Mouse (Mus musculus) left cerebral cortex, postnatal 14 days (tissue): Measurements from ENCODE around the gene Olfr1339. TPM values are rescaled to one million over a fixed set of nuclear protein-coding genes. Genes with fewer than 3 reads are reported as not detected.

Source experiments
- DNase-seq, 2 experiments: peaks; one replicate each; pipeline ENCODE4 v3.0.0; 2021 to 2022; ENCODE audit warnings: low spot score in 2 of 2, mixed read lengths in 1 of 2
- intact Hi-C: fragments of 180-260 bp; cut with DNase I; formaldehyde crosslinking; loops from one replicate; pipeline ENCODE4 v1.15.1; 2025
- long read RNA-seq, 2 experiments: library from polyadenylated mRNA; stranded (forward); transcript quantifications; one replicate each; pipeline ENCODE4 v2.0.0; 2021
- total RNA-seq, 2 experiments: library from RNA; stranded (reverse); gene quantifications; 2 replicates each; pipeline ENCODE4 v1.2.3; 2021

The Olfr1339 gene
- total RNA-seq = not detected
- long read RNA-seq, experiment 1 = 0 reads
- long read RNA-seq, experiment 2 = 0 reads

- DNase-seq = no peak
- intact Hi-C loops = no loop called here
Observed at GRCm38 (mm10) chr4:118731875-118732274, at the start of gene Olfr1339. Gene Olfr1339 (plus strand): TSS chr4:118732175.

GRCm38 (mm10) chr4:118687086-118687485, 44.9 kb upstream of the Olfr1339 start:
- intact Hi-C loops = no loop called here

GRCm38 (mm10) chr4:118692412-118692973, 39.5 kb upstream of the Olfr1339 start, which contains the start of gene Olfr1342:
Gene Olfr1342 (minus strand): TSS chr4:118692756.
- DNase-seq = no peak
- intact Hi-C loops = no loop called here

More at GRCm38 (mm10) chr4:118687086-118687485, 44.9 kb upstream of the Olfr1339 start:
- no peak for DNase-seq

- no peak for DNase-seq
- intact Hi-C loops = no loop called here
Observed at GRCm38 (mm10) chr4:118693812-118694211, 38.2 kb upstream of the Olfr1339 start.

- no peak for DNase-seq
- intact Hi-C loops = no loop called here
Observed at GRCm38 (mm10) chr4:118703223-118703622, 28.8 kb upstream of the Olfr1339 start, which contains the start of gene Olfr1341. Gene Olfr1341 (plus strand): TSS chr4:118703523.

- intact Hi-C loops = no loop called here
- no peak for DNase-seq
Observed at GRCm38 (mm10) chr4:118708086-118708485, 23.9 kb upstream of the Olfr1339 start.

- no peak for DNase-seq
- intact Hi-C loops = no loop called here
Observed at GRCm38 (mm10) chr4:118711656-118712055, 20.3 kb upstream of the Olfr1339 start.

GRCm38 (mm10) chr4:118719838-118720237, 12.1 kb upstream of the Olfr1339 start, which contains the start of gene Olfr1340:
Gene Olfr1340 (plus strand): TSS chr4:118720138.
- intact Hi-C loops = no loop called here
- no peak for DNase-seq

GRCm38 (mm10) chr4:118721742-118722483, 10.1 kb upstream of the Olfr1339 start:
- no peak for DNase-seq

GRCm38 (mm10) chr4:118739574-118739973, 7.6 kb downstream of the Olfr1339 start:
- intact Hi-C loops = loop anchor here (5.0 kb wide), 1 partner anchor 33 kb away; no protein-coding TSS in a partner anchor
- no peak for DNase-seq

More at GRCm38 (mm10) chr4:118721742-118722483, 10.1 kb upstream of the Olfr1339 start:
- intact Hi-C loops = no loop called here

- DNase-seq = no peak
- intact Hi-C loops = no loop called here
Observed at GRCm38 (mm10) chr4:118740988-118741698, 9.2 kb downstream of the Olfr1339 start.

- intact Hi-C loops = no loop called here
- DNase-seq = no peak
Observed at GRCm38 (mm10) chr4:118741881-118742280, 9.9 kb downstream of the Olfr1339 start.

- intact Hi-C loops = no loop called here
- DNase-seq = no peak
Observed at GRCm38 (mm10) chr4:118758637-118759036, 26.7 kb downstream of the Olfr1339 start, which contains the start of gene Olfr1338. Gene Olfr1338 (minus strand): TSS chr4:118758737.

GRCm38 (mm10) chr4:118782486-118782885, 50.5 kb downstream of the Olfr1339 start, which contains the start of gene Olfr1337:
Gene Olfr1337 (minus strand): TSS chr4:118782586.
- no peak for DNase-seq

More at GRCm38 (mm10) chr4:118782486-118782885, 50.5 kb downstream of the Olfr1339 start, which contains the start of gene Olfr1337:
- intact Hi-C loops = no loop called here

Other genes with a start within 250 kb of the Olfr1339 start
- gene Tie1, start 242.1 kb upstream of the Olfr1339 start, total RNA-seq = 10 to 100 TPM; 12.5 to 14.8 TPM
- gene 2610528J11Rik, start 205.2 kb upstream of the Olfr1339 start, total RNA-seq = not detected
- gene Tmem125, start 188.1 kb upstream of the Olfr1339 start, total RNA-seq = 1 to 10 TPM; 6.0 to 7.9 TPM
- under 1 TPM; 0.62 to 0.80 TPM for gene Cfap57, start 111.4 kb upstream of the Olfr1339 start, total RNA-seq
- gene Ebna1bp2, start 111.4 kb upstream of the Olfr1339 start, total RNA-seq = 10 to 100 TPM; 48.4 to 57.7 TPM
- gene Olfr62, start 73.2 kb upstream of the Olfr1339 start, total RNA-seq = not detected
- not detected for gene Olfr1342, start 39.4 kb upstream of the Olfr1339 start, total RNA-seq
- not detected for gene Olfr1341, start 28.7 kb upstream of the Olfr1339 start, total RNA-seq
- gene Olfr1340, start 12.0 kb upstream of the Olfr1339 start, total RNA-seq = not detected
- not detected for gene Olfr1338, start 26.6 kb downstream of the Olfr1339 start, total RNA-seq
- not detected for gene Olfr1337, start 50.4 kb downstream of the Olfr1339 start, total RNA-seq
- gene Olfr1335, start 77.8 kb downstream of the Olfr1339 start, total RNA-seq = not detected
- not detected for gene Olfr1333, start 104.1 kb downstream of the Olfr1339 start, total RNA-seq
- gene Olfr1331, start 132.5 kb downstream of the Olfr1339 start, total RNA-seq = not detected
- not detected for gene Olfr1330, start 156.4 kb downstream of the Olfr1339 start, total RNA-seq
- not detected for gene Olfr1329, start 185.3 kb downstream of the Olfr1339 start, total RNA-seq
- gene Olfr1328, start 206.4 kb downstream of the Olfr1339 start, total RNA-seq = not detected
- gene Lao1, start 229.4 kb downstream of the Olfr1339 start, total RNA-seq = under 1 TPM; 0.32 to 0.33 TPM